Mouse (Mus musculus) heart, embryonic 14.5 days (tissue): Measurements from ENCODE around the gene Kif3a. TPM values are rescaled to one million over a fixed set of nuclear protein-coding genes. Genes with fewer than 3 reads are reported as not detected.

Source experiments
- ATAC-seq: fragments of 200-750 bp; cut with Nextera tagmentation; 2 replicates; pipeline ENCODE4 v1.8.0; 2017; ENCODE audit warnings: low read depth, moderate TSS enrichment; ENCODE audit not compliant: insufficient number of reproducible peaks, insufficient read depth, low FRiP score
- H3K27ac ChIP-seq, 2 experiments: fragments of 200-500 bp in 1 of 2; fragments of 300-500 bp in 1 of 2; sonication (generic) in 1 of 2; replicated peaks in 1 of 2; 2 replicates each; pipeline ENCODE4 v1.5.1; 2012 to 2014; ENCODE audit warnings: low read depth in 2 of 2, low read length in 2 of 2, control low read depth in 1 of 2, mild to moderate bottlenecking in 1 of 2, mixed read lengths in 1 of 2; ENCODE audit not compliant: control insufficient read depth in 1 of 2, insufficient read depth in 1 of 2
- H3K27me3 ChIP-seq: fragments of 300-500 bp; sonication (generic); 2 replicates; pipeline ENCODE4 v1.6.1; 2014; ENCODE audit warnings: mild to moderate bottlenecking, low read length, control low read depth; ENCODE audit not compliant: control insufficient read depth, insufficient read depth
- H3K36me3 ChIP-seq: fragments of 300-500 bp; sonication (generic); 2 replicates; pipeline ENCODE4 v1.6.1; 2014; ENCODE audit warnings: mild to moderate bottlenecking, control low read depth, low read length, mixed read lengths; ENCODE audit not compliant: control insufficient read depth, insufficient read depth
- H3K4me1 ChIP-seq, 2 experiments: fragments of 200-500 bp in 1 of 2; fragments of 300-500 bp in 1 of 2; sonication (generic) in 1 of 2; 2 replicates each; pipeline ENCODE4 v1.6.1; 2012 to 2014; ENCODE audit warnings: low read length in 2 of 2, control low read depth in 1 of 2, mixed read lengths in 1 of 2; ENCODE audit not compliant: control insufficient read depth in 2 of 2, insufficient read depth in 2 of 2
- H3K4me2 ChIP-seq: fragments of 300-500 bp; sonication (generic); 2 replicates; pipeline ENCODE4 v1.6.1; 2014; ENCODE audit warnings: mild to moderate bottlenecking, low read length
- H3K4me3 ChIP-seq, 2 experiments: fragments of 200-500 bp in 1 of 2; fragments of 300-500 bp in 1 of 2; sonication (generic) in 1 of 2; 2 replicates each; pipeline ENCODE4 v1.5.1; 2012 to 2014; ENCODE audit warnings: low read length in 2 of 2, mild to moderate bottlenecking in 2 of 2, control low read depth in 1 of 2, low read depth in 1 of 2, moderate library complexity in 1 of 2; ENCODE audit not compliant: control insufficient read depth in 1 of 2, insufficient read depth in 1 of 2
- H3K9ac ChIP-seq: fragments of 300-500 bp; sonication (generic); 2 replicates; pipeline ENCODE4 v1.6.1; 2014; ENCODE audit warnings: mild to moderate bottlenecking, low read length
- H3K9me3 ChIP-seq: fragments of 300-500 bp; sonication (generic); 2 replicates; pipeline ENCODE4 v1.6.1; 2016; ENCODE audit warnings: low read length, control low read depth; ENCODE audit not compliant: control insufficient read depth
- WGBS: fragments of 180-500 bp; shearing (Covaris S2); extraction: QIAGEN DNeasy Blood & Tissue Kit; methylation state at CpG from one replicate; pipeline ENCODE4 v1.1.7; 2014; 5-methylcytosine and 5-hydroxymethylcytosine counted together
- polyA plus RNA-seq: library from polyadenylated mRNA; unstranded; fragments of >200 nt; fragmentation: Nextera tagmentation; extraction: Ambion mirVana; gene quantifications from 2 replicates; pipeline ENCODE4 v1.2.1, GENCODE M21; 2014

The Kif3a gene
- polyA plus RNA-seq, 1 experiment from 2014 or later, result 38.3 TPM

GRCm38 (mm10) chr11:53566646-53567045 lies 533 bp upstream of the Kif3a start:
- Histone ChIP-seq H3K9ac (no peak overlapping the region), H3K9me3 (no peaks in the 10 kb centered on the region), H3K4me1 (peaks cover 2 to 4% of the 10 kb centered on the region in 2 experiments; a peak in 1 of 4 replicates), H3K4me3 (peak overlapping the region in 1 of 2 experiments; percentile 85; a peak in 2 of 4 replicates), H3K27me3 (no peaks in the 10 kb centered on the region), H3K36me3 (peaks cover 8% of the 10 kb centered on the region), H3K27ac (no peak overlapping the region), H3K4me2 (peak overlapping the region; percentile 77)
- 83% methylated on average over 4 of the region's 4 CpGs for WGBS
- ATAC-seq, result no peak

GRCm38 (mm10) chr11:53580562-53580961 lies 13.4 kb downstream of the Kif3a start:
- no peaks in the 10 kb centered on the region for H3K27me3 ChIP-seq
- H3K4me2 ChIP-seq, result no peak overlapping the region
- no peak for ATAC-seq
- H3K9me3 ChIP-seq, result no peaks in the 10 kb centered on the region
- no peak overlapping the region for H3K4me3 ChIP-seq
- H3K27ac ChIP-seq, result no peak overlapping the region
- H3K36me3 ChIP-seq, result peaks cover 53% of the 10 kb centered on the region
- WGBS, result 92% methylated on average over 3 of the region's 3 CpGs
- no peak overlapping the region for H3K9ac ChIP-seq
- H3K4me1 ChIP-seq, result peaks cover under 1 to 2% of the 10 kb centered on the region in 2 experiments; a peak in 3 of 4 replicates

GRCm38 (mm10) chr11:53583151-53583550 lies 16.0 kb downstream of the Kif3a start:
- H3K27ac ChIP-seq, result no peak overlapping the region
- H3K9me3 ChIP-seq, result no peaks in the 10 kb centered on the region
- H3K4me2 ChIP-seq, result no peak overlapping the region
- H3K4me1 ChIP-seq, result peaks cover 2 to 4% of the 10 kb centered on the region in 2 experiments; a peak in 3 of 4 replicates
- H3K36me3 ChIP-seq, result peaks cover 63% of the 10 kb centered on the region
- no peaks in the 10 kb centered on the region for H3K27me3 ChIP-seq
- H3K4me3 ChIP-seq, result no peak overlapping the region
- no peak overlapping the region for H3K9ac ChIP-seq
- WGBS, result 80% methylated on average over 10 of the region's 10 CpGs
- no peak for ATAC-seq

GRCm38 (mm10) chr11:53584849-53585248 lies 17.7 kb downstream of the Kif3a start:
- no peak overlapping the region for H3K4me2 ChIP-seq
- ATAC-seq, result no peak
- no peaks in the 10 kb centered on the region for H3K27me3 ChIP-seq
- H3K4me1 ChIP-seq, result peaks cover 2 to 4% of the 10 kb centered on the region in 2 experiments; a peak in 3 of 4 replicates
- no peak overlapping the region for H3K27ac ChIP-seq
- no peaks in the 10 kb centered on the region for H3K9me3 ChIP-seq
- H3K36me3 ChIP-seq, result peaks cover 67% of the 10 kb centered on the region
- H3K4me3 ChIP-seq, result no peak overlapping the region
- 52% methylated on average over 3 of the region's 3 CpGs for WGBS
- H3K9ac ChIP-seq, result no peak overlapping the region

GRCm38 (mm10) chr11:53585510-53585909 lies 18.3 kb downstream of the Kif3a start:
- no peak overlapping the region for H3K27ac ChIP-seq
- 52% methylated on average over 6 of the region's 6 CpGs for WGBS
- H3K4me3 ChIP-seq, result no peak overlapping the region
- peaks cover 2 to 4% of the 10 kb centered on the region in 2 experiments; a peak in 3 of 4 replicates for H3K4me1 ChIP-seq
- no peaks in the 10 kb centered on the region for H3K27me3 ChIP-seq
- ATAC-seq, result no peak
- no peaks in the 10 kb centered on the region for H3K9me3 ChIP-seq
- H3K4me2 ChIP-seq, result no peak overlapping the region
- peaks cover 62% of the 10 kb centered on the region for H3K36me3 ChIP-seq
- H3K9ac ChIP-seq, result no peak overlapping the region

- no peak overlapping the region for H3K9ac ChIP-seq
- H3K27ac ChIP-seq, result no peak overlapping the region
- H3K4me3 ChIP-seq, result no peak overlapping the region
- no peak overlapping the region for H3K4me2 ChIP-seq
- no peak for ATAC-seq
- peaks cover 2 to 4% of the 10 kb centered on the region in 2 experiments; a peak in 3 of 4 replicates for H3K4me1 ChIP-seq
- H3K27me3 ChIP-seq, result no peaks in the 10 kb centered on the region
- 85% methylated on average over 8 of the region's 8 CpGs for WGBS
- no peaks in the 10 kb centered on the region for H3K9me3 ChIP-seq
- H3K36me3 ChIP-seq, result peaks cover 52% of the 10 kb centered on the region
Observed at GRCm38 (mm10) chr11:53588279-53588678, 21.1 kb downstream of the Kif3a start.

GRCm38 (mm10) chr11:53590368-53590768 lies 23.2 kb downstream of the Kif3a start:
- ATAC-seq, result no peak
- H3K36me3 ChIP-seq, result peaks cover 48% of the 10 kb centered on the region
- H3K4me3 ChIP-seq, result no peak overlapping the region
- WGBS, result 44% methylated on average over 15 of the region's 15 CpGs
- peaks cover 2 to 4% of the 10 kb centered on the region in 2 experiments; a peak in 3 of 4 replicates for H3K4me1 ChIP-seq
- H3K27ac ChIP-seq, result no peak overlapping the region
- H3K9me3 ChIP-seq, result no peaks in the 10 kb centered on the region
- H3K27me3 ChIP-seq, result no peaks in the 10 kb centered on the region
- H3K9ac ChIP-seq, result no peak overlapping the region
- no peak overlapping the region for H3K4me2 ChIP-seq

GRCm38 (mm10) chr11:53591116-53591515 lies 23.9 kb downstream of the Kif3a start:
- 88% methylated on average over 5 of the region's 5 CpGs for WGBS
- no peaks in the 10 kb centered on the region for H3K9me3 ChIP-seq
- H3K27ac ChIP-seq, result no peak overlapping the region
- H3K36me3 ChIP-seq, result peaks cover 49% of the 10 kb centered on the region
- ATAC-seq, result no peak
- no peaks in the 10 kb centered on the region for H3K27me3 ChIP-seq
- no peak overlapping the region for H3K9ac ChIP-seq
- no peaks in the 10 kb centered on the region for H3K4me1 ChIP-seq
- no peak overlapping the region for H3K4me3 ChIP-seq
- no peak overlapping the region for H3K4me2 ChIP-seq
